Mouse (Mus musculus) liver, embryonic 16.5 days (tissue): ENCODE measurements around the gene Wnt11. TPM values are rescaled to one million over a fixed set of nuclear protein-coding genes. Genes with fewer than 3 reads are reported as not detected.
A peak's percentile ranks its signal among the peaks of the same experiment; 100 is the strongest.

ENCODE experiments used
- ATAC-seq: fragments of 200-750 bp; cut with Nextera tagmentation; 2 replicates; pipeline ENCODE4 v1.8.0; 2017; ENCODE audit warnings: low read depth, mild to moderate bottlenecking, moderate number of reproducible peaks, moderate library complexity
- H3K27ac ChIP-seq: fragments of 300-500 bp; sonication (generic); 2 replicates; pipeline ENCODE4 v1.5.1; 2014; ENCODE audit warnings: mild to moderate bottlenecking, low read length
- H3K27me3 ChIP-seq: fragments of 300-500 bp; sonication (generic); 2 replicates; pipeline ENCODE4 v1.6.1; 2014; ENCODE audit warnings: low read depth, low read length, mixed read lengths; ENCODE audit not compliant: control insufficient read depth, insufficient read depth
- H3K36me3 ChIP-seq: fragments of 300-500 bp; sonication (generic); 2 replicates; pipeline ENCODE4 v1.6.1; 2014; ENCODE audit warnings: mild to moderate bottlenecking; ENCODE audit not compliant: control insufficient read depth, insufficient read depth
- H3K4me1 ChIP-seq: fragments of 300-500 bp; sonication (generic); 2 replicates; pipeline ENCODE4 v1.6.1; 2014; ENCODE audit warnings: low read depth, low read length, mixed read lengths; ENCODE audit not compliant: control insufficient read depth
- H3K4me2 ChIP-seq: fragments of 300-500 bp; sonication (generic); 2 replicates; pipeline ENCODE4 v1.6.1; 2014; ENCODE audit warnings: low read depth, low read length, mixed read lengths
- H3K4me3 ChIP-seq: fragments of 300-500 bp; sonication (generic); 2 replicates; pipeline ENCODE4 v1.5.1; 2014; ENCODE audit warnings: low read depth, mild to moderate bottlenecking, low read length
- H3K9ac ChIP-seq: fragments of 300-500 bp; sonication (generic); 2 replicates; pipeline ENCODE4 v1.6.1; 2014; ENCODE audit warnings: low read depth, low read length
- H3K9me3 ChIP-seq: fragments of 300-500 bp; sonication (generic); replicated peaks from 2 replicates; pipeline ENCODE4 v1.6.1; 2016; ENCODE audit warnings: low read length; ENCODE audit not compliant: control insufficient read depth
- WGBS: fragments of 180-500 bp; shearing (Covaris S2); extraction: QIAGEN DNeasy Blood & Tissue Kit; methylation state at CpG from one replicate; pipeline ENCODE4 v1.1.7; 2014; ENCODE audit not compliant: insufficient replicate concordance; 5-methylcytosine and 5-hydroxymethylcytosine counted together
- polyA plus RNA-seq: library from polyadenylated mRNA; unstranded; fragments of >200 nt; fragmentation: Nextera tagmentation; extraction: Ambion mirVana; gene quantifications from 2 replicates; pipeline ENCODE4 v1.2.1, GENCODE M21; 2015

Gene Wnt11
- polyA plus RNA-seq, 1 experiment from 2014 or later: 0.25 TPM

DNA sequence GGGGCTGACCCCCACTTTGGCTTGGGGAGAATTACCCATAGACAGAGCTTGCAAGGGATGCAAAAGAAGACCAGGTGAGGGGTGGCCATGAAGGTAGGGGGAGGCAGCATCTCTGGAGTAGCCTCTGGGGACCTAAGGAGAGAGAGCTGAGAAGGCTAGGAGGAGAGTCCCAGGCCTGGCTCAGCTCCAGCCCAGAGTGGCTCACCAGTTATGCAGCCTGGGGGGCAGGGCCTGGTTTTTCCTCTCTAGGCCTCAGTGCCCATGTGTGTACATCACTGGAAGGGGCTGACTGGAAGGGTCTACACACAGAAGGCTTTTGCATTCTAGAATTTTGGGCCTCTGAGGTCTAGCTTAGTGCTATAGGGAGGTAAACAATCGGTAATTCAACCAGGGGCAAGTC is 14.4 kb upstream of the Wnt11 start:
- Histone ChIP-seq H3K36me3 (no peaks in the 10 kb centered on the region), H3K4me1 (peaks cover 5% of the 10 kb centered on the region), H3K27me3 (no peaks in the 10 kb centered on the region), H3K4me3 (no peak overlapping the region), H3K27ac (no peak overlapping the region), H3K4me2 (no peak overlapping the region), H3K9ac (no peak overlapping the region), H3K9me3 (no peaks in the 10 kb centered on the region)
- 65% methylated on average over 1 of the region's 1 CpGs for WGBS
- ATAC-seq: no peak

DNA sequence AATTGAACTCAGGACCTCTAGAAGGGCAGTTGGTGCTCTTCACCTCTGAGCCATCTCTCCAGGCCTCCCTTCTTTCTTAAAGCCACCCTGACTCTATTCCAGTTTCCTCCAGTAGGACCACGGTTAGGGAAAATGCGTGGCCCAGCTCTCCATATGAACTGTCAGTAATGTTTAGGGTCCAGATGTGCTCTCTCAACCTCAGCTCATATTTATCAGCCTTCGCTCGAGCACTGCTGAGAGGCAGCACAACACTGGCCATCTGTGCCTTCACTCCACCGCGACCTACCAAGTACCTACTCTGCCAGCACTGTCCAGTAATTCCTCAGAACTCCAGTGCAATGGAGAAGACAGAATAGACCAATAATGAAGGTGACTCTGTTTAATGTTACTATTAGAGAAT is 12.0 kb upstream of the Wnt11 start:
- ATAC-seq: no peak
- 68% methylated on average over 6 of the region's 6 CpGs for WGBS
- Histone ChIP-seq H3K4me3 (no peak overlapping the region), H3K4me1 (no peaks in the 10 kb centered on the region), H3K4me2 (no peak overlapping the region), H3K9ac (no peak overlapping the region), H3K9me3 (no peaks in the 10 kb centered on the region), H3K27me3 (no peaks in the 10 kb centered on the region), H3K36me3 (no peaks in the 10 kb centered on the region), H3K27ac (no peak overlapping the region)

DNA sequence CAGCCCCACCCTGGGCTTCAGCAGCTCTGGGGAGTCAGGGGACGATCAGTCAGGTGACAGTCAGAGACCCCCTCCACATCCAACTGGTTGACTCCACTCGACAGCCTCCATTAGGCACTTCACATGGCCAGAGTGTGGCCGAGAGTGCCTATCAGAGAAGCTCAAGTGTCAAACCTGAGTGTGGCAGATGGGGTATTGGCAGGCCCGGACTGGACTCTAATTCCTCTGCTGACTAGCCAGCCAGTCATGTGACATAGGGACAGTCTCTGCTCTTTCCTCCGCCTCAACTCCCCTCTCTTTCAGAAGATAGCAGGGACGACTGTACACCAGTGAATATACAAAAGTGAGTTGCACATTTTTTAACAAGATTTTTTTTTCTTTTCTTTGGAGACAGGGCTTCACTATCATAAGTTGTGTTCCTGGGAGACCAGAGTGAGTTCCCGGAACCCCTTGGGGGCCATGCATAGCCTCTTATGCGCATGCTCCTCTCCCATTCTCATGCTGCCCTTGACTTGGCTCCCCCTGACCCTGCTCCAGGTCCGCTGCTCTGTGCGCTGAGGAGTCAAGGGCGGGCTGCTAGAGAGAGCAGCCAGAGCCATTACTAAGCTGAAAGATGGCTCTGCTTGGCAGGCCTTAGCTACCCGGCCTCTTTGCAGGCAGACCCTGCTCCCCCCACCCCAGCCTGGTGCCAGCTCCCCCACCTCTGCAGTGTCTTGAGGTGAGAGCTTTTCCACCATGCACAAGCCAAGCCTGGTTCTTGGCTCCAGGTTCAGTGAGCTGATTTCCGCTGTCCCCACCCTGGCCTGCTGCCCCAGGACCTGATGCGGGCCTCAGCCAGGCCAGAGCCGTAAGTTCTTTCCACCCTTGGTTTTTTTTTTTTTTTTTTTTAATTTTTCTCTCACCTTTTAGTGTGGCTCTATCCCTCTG is 10.8 kb upstream of the Wnt11 start:
- Histone ChIP-seq H3K27ac (no peak overlapping the region), H3K4me2 (no peak overlapping the region), H3K4me1 (no peaks in the 10 kb centered on the region), H3K4me3 (no peak overlapping the region), H3K9ac (no peak overlapping the region), H3K36me3 (no peaks in the 10 kb centered on the region), H3K27me3 (no peaks in the 10 kb centered on the region), H3K9me3 (no peaks in the 10 kb centered on the region)
- no peak for ATAC-seq
- WGBS: 67% methylated on average over 15 of the region's 15 CpGs

DNA sequence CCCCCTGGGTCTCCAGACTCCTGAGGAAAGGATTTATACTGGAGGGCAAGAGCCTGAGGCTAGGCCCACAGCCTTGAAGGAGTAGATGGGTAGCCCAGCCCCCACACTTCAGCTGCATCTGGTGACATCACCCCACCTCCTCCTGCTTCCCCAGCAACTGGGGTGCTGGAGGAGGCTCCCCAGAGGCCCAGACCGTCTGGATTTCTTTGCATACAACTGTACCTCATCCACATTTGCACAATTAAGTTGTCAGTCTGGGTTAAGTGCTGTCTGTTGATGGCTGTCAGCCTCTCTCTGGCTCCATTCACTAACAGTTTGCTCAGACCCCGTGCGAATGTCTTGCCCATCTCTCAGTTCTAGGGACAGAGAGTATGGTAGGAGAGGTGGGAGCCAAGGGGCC is 6.9 kb upstream of the Wnt11 start:
- no peak overlapping the region for H3K4me3 ChIP-seq
- H3K4me2 ChIP-seq: no peak overlapping the region
- H3K27me3 ChIP-seq: peaks cover 10% of the 10 kb centered on the region

DNA sequence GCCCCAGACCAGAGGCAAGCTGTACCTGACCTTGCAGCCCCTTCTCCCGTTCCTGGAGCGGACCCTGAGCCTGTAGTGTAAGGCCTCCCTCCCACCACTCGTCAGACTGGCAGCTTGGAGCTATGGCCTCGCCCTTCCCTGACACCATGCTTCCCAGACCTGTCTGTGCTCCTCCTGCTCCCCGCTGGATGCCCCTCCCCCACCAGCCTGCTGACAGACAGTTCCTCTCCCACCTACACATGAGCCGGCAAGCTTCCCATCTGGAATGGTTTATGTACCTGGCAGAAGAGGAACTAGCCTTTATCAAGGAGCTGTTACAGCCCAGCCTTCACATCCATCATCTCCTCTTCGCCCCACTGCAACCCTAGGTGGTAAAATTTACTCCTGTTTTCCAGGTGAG is 6.0 kb upstream of the Wnt11 start:
- 30% methylated on average over 7 of the region's 7 CpGs for WGBS
- Histone ChIP-seq H3K4me2 (no peak overlapping the region), H3K27ac (no peak overlapping the region), H3K4me1 (no peaks in the 10 kb centered on the region), H3K4me3 (no peak overlapping the region), H3K9me3 (no peaks in the 10 kb centered on the region), H3K36me3 (no peaks in the 10 kb centered on the region), H3K27me3 (peaks cover 16% of the 10 kb centered on the region), H3K9ac (no peak overlapping the region)
- ATAC-seq: no peak

More for the DNA sequence above, 6.9 kb upstream of the Wnt11 start:
- no peak overlapping the region for H3K27ac ChIP-seq
- no peak overlapping the region for H3K9ac ChIP-seq
- H3K4me1 ChIP-seq: no peaks in the 10 kb centered on the region
- 56% methylated on average over 3 of the region's 3 CpGs for WGBS
- H3K9me3 ChIP-seq: no peaks in the 10 kb centered on the region
- no peaks in the 10 kb centered on the region for H3K36me3 ChIP-seq
- no peak for ATAC-seq

DNA sequence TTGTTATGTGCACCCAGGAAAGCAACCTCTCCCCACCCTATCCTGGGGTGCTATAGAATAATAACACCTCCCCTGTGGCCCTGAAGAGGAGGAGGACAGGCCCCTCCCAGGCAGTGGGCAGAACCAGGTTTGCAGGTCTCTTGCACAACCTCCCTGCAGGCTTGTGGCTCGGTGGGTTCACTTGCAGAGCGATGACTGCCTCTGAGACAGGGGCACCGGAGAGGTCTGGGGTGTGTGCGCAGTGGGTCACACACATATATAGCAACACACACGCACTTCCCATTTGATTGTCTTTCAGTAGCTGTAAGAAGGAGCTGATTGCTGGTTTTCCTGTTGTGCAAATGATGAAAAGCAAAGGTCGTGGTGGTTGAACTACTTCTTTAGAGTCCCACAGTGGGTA is 3.6 kb upstream of the Wnt11 start:
- Histone ChIP-seq H3K27ac (no peak overlapping the region), H3K4me1 (no peaks in the 10 kb centered on the region; the same call in 1 of the 2 replicates), H3K4me2 (no peak overlapping the region), H3K36me3 (no peaks in the 10 kb centered on the region), H3K4me3 (no peak overlapping the region), H3K27me3 (peaks cover 40% of the 10 kb centered on the region), H3K9ac (no peak overlapping the region), H3K9me3 (no peaks in the 10 kb centered on the region)
- 29% methylated on average over 6 of the region's 6 CpGs for WGBS
- no peak for ATAC-seq

DNA sequence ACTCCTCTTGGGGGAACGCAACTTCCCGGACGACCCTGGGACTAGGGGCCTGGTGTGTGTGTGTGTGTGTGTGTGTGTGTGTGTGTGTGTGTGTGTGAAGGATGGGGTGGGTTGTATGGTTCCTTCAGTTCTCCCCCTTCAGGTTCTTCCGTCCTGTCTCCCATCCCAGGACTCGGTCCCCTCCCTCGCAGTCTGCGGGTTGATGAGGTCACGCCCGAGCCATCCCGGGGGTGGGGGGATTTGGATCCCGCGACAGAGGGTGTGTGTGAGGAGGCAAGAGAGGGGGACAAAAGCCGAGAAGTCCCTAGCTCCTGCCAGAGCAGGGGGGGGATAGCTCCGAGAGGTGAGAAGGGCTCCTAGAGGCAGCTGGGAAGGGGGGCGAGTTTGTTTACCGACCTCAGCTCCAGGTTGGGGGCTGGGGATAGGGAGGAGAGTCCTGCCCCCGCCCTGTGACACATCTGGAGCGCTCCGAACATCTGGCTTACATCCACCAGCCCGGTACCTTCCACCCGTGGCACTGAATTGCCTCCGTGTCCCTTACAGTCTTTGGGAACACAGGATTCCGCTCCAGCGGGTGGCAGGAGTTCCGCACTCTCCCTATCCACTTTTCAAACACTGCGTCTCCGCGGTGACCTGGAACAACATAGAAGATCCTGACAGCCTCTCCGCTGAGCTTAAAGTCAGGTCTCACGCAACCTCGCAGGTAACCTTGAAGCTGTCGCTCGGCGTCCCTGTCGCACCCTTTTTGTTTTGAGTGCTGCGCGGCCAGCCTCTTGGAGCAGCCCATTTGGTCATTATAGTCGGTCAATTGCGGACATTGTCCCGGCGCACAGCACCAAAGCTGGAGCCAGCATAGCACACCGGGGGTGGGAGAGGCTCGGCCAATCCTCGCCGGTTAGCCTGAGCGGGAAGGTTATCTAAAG is 868 bp downstream of the Wnt11 start:
- Histone ChIP-seq H3K9me3 (no peaks in the 10 kb centered on the region), H3K36me3 (no peaks in the 10 kb centered on the region), H3K4me1 (no peaks in the 10 kb centered on the region; the same call in 1 of the 2 replicates), H3K27ac (no peak overlapping the region), H3K9ac (no peak overlapping the region), H3K4me2 (peak overlapping the region; percentile 65), H3K4me3 (peak overlapping the region; percentile 44), H3K27me3 (peaks cover 85% of the 10 kb centered on the region)
- no peak for ATAC-seq
- under 1% methylated on average over 46 of the region's 46 CpGs for WGBS

DNA sequence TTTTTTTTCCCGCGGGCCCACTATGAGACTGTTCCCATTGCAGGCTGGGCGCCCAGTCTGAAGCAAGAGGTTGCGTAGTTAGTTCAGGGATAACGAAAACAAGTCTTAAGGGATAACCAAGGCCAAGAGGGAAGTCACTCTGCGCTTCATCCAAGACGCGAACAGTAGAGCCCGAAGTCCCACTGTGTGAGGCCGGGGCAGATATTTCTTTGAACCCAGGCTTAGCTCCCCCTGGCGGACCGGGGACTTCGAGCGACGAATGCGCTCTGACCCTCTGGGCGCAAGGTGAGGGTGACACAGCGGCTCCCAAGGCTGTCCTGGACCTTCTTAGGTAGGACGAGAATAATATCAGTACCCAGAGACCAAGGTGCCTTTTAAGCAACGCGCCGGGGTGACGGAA is 1.7 kb downstream of the Wnt11 start:
- Histone ChIP-seq H3K9ac (no peak overlapping the region), H3K4me3 (peak overlapping the region; percentile 36), H3K4me2 (peak overlapping the region; percentile 65), H3K27ac (no peak overlapping the region), H3K36me3 (no peaks in the 10 kb centered on the region), H3K27me3 (peaks cover 94% of the 10 kb centered on the region), H3K9me3 (no peaks in the 10 kb centered on the region), H3K4me1 (no peaks in the 10 kb centered on the region; the same call in 1 of the 2 replicates)
- ATAC-seq: no peak
- WGBS: under 1% methylated on average over 23 of the region's 23 CpGs
